Mouse (Mus musculus): Measurements from ENCODE around the gene Slc7a8. TPM values are rescaled to one million over a fixed set of nuclear protein-coding genes. Genes with fewer than 3 reads are reported as not detected.
A peak's percentile ranks its signal among the peaks of the same experiment; 100 is the strongest.

The Slc7a8 gene
- polyA plus RNA-seq, 1 experiment: 14.6 TPM

DNA sequence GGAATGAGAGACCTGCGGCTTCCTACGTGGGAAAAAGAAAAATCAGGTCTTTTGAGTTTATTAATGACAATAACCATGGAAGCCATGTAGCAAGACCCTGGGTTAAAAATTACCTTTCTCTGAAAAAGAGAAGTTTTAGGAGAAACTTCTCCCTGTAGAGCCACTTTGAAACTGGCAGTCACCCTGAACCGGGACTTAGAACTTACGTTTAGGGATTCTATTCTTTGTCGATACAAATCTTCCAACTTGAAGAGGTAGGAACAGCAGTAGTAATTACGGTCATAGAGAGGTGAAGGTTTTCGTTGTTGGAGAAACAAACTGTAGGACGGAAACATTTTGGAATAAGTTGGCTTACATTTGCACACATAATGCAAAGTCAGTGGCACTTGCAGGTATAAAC, 94.5 kb downstream of the Slc7a8 start:
- TF ChIP-seq CTCF (IDR thresholded peaks at IDR 0.05; ENCODE audit: borderline replicate concordance, extremely low read depth, insufficient read depth, insufficient read length) (no peak), POLR2A (IDR thresholded peaks at IDR 0.05; ENCODE audit: borderline replicate concordance, extremely low read depth, insufficient read depth, insufficient read length, poor library complexity, severe bottlenecking) (no peak)
- DNase-seq (ENCODE audit: low read depth): peak; percentile 23

DNA sequence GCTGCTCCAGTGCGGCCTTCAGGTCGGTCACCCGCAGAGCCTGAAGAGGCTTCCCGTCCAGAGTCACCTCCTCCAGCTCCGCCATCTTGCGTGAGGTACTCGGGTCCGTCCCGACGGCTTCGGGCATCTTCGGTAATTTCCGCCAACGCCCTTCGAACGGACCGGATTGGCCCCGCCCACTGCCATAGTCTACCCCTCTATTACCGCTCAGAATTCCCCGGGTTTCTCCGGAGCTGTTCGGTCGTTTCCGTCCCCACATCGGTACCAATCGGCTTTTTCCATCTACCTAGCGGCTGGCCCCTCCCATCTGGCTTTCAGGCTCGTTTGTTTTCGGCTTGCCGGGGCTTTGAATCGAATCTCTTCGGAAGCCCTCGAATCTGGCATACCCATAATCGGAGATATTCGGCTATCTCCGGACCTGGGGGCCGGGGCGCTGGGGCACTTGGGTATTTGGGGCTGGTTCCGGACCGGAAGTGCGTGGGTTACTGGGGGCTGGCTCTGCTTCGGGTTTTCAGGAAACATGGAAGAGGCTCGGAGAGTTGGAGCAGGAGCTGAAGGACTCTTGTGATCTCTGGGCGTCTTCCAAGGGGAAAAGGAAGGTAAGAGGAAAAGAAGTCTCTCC, 95.1 kb downstream of the Slc7a8 start, which contains the start of gene Acin1:
Acin1 (minus strand) TSS at position 410 of the 622 bp plus-strand sequence.
- no peak for TF ChIP-seq CTCF (IDR thresholded peaks at IDR 0.05; ENCODE audit: borderline replicate concordance, extremely low read depth, insufficient read depth, insufficient read length)
- TF ChIP-seq POLR2A (IDR thresholded peaks at IDR 0.05; ENCODE audit: borderline replicate concordance, extremely low read depth, insufficient read depth, insufficient read length, poor library complexity, severe bottlenecking): peak; percentile 84; the same call in 1 of the 2 replicates
- DNase-seq (ENCODE audit: low read depth): peak; percentile 100

DNA sequence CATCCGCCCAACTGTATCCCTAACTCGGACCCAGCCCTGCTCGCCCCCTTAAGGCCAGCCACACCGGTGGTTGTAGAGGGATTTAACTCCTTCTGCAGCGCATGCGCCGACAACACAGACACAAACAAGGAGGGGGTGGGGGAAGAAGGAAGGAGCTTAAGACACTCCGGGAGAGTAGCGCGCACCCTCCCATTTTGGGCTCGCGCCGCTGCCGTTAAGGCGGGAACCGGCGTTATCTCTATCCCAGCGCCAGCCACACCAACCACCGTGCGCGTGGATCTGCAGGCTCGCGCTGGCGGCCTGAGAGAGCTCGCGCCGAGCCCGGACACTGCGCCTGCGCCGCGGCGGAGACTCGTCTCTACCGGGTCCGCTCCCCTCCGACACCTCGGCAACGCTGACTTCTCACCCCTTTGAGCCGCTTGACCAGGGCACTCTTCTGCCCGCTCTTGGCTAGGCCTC, 95.7 kb downstream of the Slc7a8 start, which contains the start of gene 1700123O20Rik:
1700123O20Rik (plus strand) TSS at position 154 of the 459 bp plus-strand sequence.
- TF ChIP-seq POLR2A (IDR thresholded peaks at IDR 0.05; ENCODE audit: borderline replicate concordance, extremely low read depth, insufficient read depth, insufficient read length, poor library complexity, severe bottlenecking) (no peak; the same call in 1 of the 2 replicates), CTCF (IDR thresholded peaks at IDR 0.05; ENCODE audit: borderline replicate concordance, extremely low read depth, insufficient read depth, insufficient read length) (peak; percentile 49; the same call in 1 of the 2 replicates)
- peak; percentile 97 for DNase-seq (ENCODE audit: low read depth)

DNA sequence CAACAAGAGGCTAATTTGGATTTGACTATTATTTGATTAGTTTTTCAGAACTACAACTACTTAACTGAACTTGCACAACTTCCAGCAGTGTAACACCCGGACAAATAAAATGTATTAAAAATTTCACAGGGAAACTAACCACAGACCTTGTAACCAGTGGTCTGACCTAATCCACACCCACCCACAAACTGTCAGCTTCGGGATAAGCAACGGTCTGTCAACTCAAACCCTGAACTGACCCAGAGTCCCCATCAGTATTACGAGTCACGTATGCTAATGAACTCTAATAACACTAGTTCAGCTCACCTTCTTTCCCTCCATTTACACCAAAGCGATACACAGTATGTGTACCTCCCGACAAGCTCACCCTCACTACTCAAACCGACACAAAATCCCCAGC, 96.3 kb downstream of the Slc7a8 start:
- no peak for TF ChIP-seq CTCF (IDR thresholded peaks at IDR 0.05; ENCODE audit: borderline replicate concordance, extremely low read depth, insufficient read depth, insufficient read length)
- TF ChIP-seq POLR2A (IDR thresholded peaks at IDR 0.05; ENCODE audit: borderline replicate concordance, extremely low read depth, insufficient read depth, insufficient read length, poor library complexity, severe bottlenecking): no peak
- no peak for DNase-seq (ENCODE audit: low read depth)

DNA sequence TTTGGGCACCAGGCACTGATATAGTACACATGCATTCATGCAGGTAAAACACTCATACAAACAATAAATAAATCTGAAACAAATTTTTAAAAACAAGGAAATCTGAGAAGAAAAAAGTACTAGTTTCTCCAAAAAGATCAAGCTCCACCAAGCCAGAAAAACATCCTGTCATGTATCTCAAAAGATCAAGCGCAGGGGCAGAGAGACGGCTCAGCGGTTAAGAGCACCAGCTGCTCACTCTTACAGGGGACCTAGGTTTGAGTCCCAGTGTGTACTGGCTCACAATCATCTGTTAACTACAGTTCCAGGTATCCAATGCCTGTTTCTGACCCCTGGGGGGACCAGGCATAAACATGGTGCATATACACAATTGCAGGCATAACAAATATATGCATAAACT, 99.3 kb downstream of the Slc7a8 start:
- DNase-seq (ENCODE audit: low read depth): no peak

DNA sequence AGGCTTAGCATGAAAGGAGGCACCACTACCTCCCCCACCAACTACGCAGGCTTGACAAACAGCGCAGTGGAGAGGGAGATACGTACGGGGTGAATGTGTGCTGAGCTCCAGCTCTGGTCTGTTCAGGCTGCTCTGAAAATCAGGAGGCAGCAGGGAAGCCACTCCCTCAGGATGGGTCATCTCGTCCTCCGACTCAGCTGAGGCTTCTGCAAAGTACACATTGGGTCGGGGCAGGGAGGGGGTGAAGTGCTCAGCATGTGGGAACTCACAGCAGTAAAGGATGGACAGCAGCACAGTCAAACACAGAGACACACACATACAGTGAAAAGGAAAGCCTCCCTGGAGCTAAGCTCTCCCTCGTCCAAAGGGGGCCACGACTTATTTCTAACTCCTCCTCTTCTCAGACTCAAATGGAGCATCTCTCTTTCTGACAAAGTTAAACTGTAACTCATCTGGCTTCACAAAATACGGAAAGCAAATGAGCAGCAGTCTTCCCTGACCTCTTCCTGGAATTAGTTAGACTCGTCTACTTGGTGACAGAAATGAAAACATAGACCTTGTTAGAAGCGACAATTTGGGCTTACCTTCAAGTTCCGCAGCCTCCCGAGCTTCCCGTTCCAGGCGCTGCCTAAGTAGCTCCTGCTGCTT, 103.0 kb downstream of the Slc7a8 start:
- no peak for DNase-seq (ENCODE audit: low read depth)

More for the DNA sequence above, 99.3 kb downstream of the Slc7a8 start:
- TF ChIP-seq CTCF (IDR thresholded peaks at IDR 0.05; ENCODE audit: borderline replicate concordance, extremely low read depth, insufficient read depth, insufficient read length) (no peak), POLR2A (IDR thresholded peaks at IDR 0.05; ENCODE audit: borderline replicate concordance, extremely low read depth, insufficient read depth, insufficient read length, poor library complexity, severe bottlenecking) (no peak)

DNA sequence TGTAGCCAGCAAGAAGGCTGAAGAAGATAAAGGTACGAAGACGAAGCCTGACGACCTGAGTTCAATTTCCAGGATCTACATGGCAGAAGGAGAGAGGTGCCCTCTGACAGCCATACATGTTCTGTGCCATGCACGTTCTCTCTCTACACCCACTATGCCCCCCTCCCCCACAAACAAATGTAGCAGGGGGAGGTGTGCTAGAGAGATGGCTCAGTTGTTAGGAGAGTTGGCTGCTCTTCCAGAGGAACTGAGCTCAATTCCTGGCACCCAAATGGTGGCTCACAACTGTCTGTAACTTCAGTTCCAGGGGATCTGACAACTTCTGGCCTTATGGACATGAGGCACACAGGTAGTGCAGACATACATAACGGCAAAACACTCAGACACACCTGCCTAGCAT, 105.5 kb downstream of the Slc7a8 start:
- TF ChIP-seq CTCF (IDR thresholded peaks at IDR 0.05; ENCODE audit: borderline replicate concordance, extremely low read depth, insufficient read depth, insufficient read length) (no peak), POLR2A (IDR thresholded peaks at IDR 0.05; ENCODE audit: borderline replicate concordance, extremely low read depth, insufficient read depth, insufficient read length, poor library complexity, severe bottlenecking) (no peak)
- no peak for DNase-seq (ENCODE audit: low read depth)

More for the DNA sequence above, 103.0 kb downstream of the Slc7a8 start:
- TF ChIP-seq CTCF (IDR thresholded peaks at IDR 0.05; ENCODE audit: borderline replicate concordance, extremely low read depth, insufficient read depth, insufficient read length) (no peak), POLR2A (IDR thresholded peaks at IDR 0.05; ENCODE audit: borderline replicate concordance, extremely low read depth, insufficient read depth, insufficient read length, poor library complexity, severe bottlenecking) (no peak)

DNA sequence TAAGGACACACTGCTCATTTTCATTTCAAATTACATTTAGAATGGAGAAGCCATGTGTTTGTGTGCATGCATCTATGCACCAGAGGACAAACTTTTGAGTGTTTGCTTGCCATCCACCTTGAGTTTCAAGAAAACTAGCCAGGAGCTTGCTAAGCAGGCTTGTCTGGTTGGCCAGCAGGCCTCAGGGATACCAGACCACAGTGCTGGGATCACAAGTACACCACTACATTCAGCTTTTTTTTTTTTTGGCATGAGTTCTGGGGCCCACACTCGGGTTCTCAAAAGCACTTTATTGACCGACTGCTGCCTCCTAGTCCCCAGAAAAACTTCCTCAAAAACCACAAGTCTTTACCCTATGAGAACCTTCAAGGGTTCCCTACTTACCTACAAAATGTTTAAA, 107.4 kb downstream of the Slc7a8 start:
- no peak for TF ChIP-seq POLR2A (IDR thresholded peaks at IDR 0.05; ENCODE audit: borderline replicate concordance, extremely low read depth, insufficient read depth, insufficient read length, poor library complexity, severe bottlenecking)
- TF ChIP-seq CTCF (IDR thresholded peaks at IDR 0.05; ENCODE audit: borderline replicate concordance, extremely low read depth, insufficient read depth, insufficient read length): no peak
- no peak for DNase-seq (ENCODE audit: low read depth)

Other genes with a start within 250 kb of the Slc7a8 start
- 15.5 and 18.8 TPM in 2 replicates for gene Haus4, start 227.3 kb downstream of the Slc7a8 start, polyA plus RNA-seq (2012; rRNA removed)
- gene Ajuba, start 204.4 kb downstream of the Slc7a8 start, polyA plus RNA-seq (2012; rRNA removed): 17.6 and 17.9 TPM in 2 replicates
- gene 4931414P19Rik, start 176.0 kb downstream of the Slc7a8 start, polyA plus RNA-seq (2012; rRNA removed): 12.8 and 14.5 TPM in 2 replicates
- gene Psmb5, start 163.9 kb downstream of the Slc7a8 start, polyA plus RNA-seq (2012; rRNA removed): 257 and 335 TPM in 2 replicates
- gene Psmb11, start 160.5 kb downstream of the Slc7a8 start, polyA plus RNA-seq (2012; rRNA removed): 0.07 TPM in 1 of 2 replicates, not detected in the other
- gene Gm17606, start 141.0 kb downstream of the Slc7a8 start, polyA plus RNA-seq (2012; rRNA removed): not detected in 2 replicates
- 73.5 and 75.5 TPM in 2 replicates for gene Cdh24, start 140.6 kb downstream of the Slc7a8 start, polyA plus RNA-seq (2012; rRNA removed)
- gene 1700123O20Rik, start 95.7 kb downstream of the Slc7a8 start, polyA plus RNA-seq (2012; rRNA removed): 64.6 and 76.7 TPM in 2 replicates
- gene Acin1, start 95.0 kb downstream of the Slc7a8 start, polyA plus RNA-seq (2012; rRNA removed): 248 and 332 TPM in 2 replicates
- 0.05 and 0.14 TPM in 2 replicates for gene Gm29776, start 83.1 kb downstream of the Slc7a8 start, polyA plus RNA-seq (2012; rRNA removed)
- gene Cebpe, start 69.8 kb downstream of the Slc7a8 start, polyA plus RNA-seq (2012; rRNA removed): 0.09 and 0.27 TPM in 2 replicates
- gene Rnf212b, start 32.2 kb upstream of the Slc7a8 start, polyA plus RNA-seq (2012; rRNA removed): 0.06 TPM in 1 of 2 replicates, not detected in the other
- gene Homez, start 89.0 kb upstream of the Slc7a8 start, polyA plus RNA-seq (2012; rRNA removed): 7.4 and 11.4 TPM in 2 replicates
- gene Ppp1r3e, start 95.6 kb upstream of the Slc7a8 start, polyA plus RNA-seq (2012; rRNA removed): 13.7 and 21.9 TPM in 2 replicates
- 39.5 and 47.2 TPM in 2 replicates for gene Bcl2l2, start 101.4 kb upstream of the Slc7a8 start, polyA plus RNA-seq (2012; rRNA removed)
- gene Gm20521, start 101.5 kb upstream of the Slc7a8 start, polyA plus RNA-seq (2012; rRNA removed): 0.12 and 1.3 TPM in 2 replicates
- 517 and 822 TPM in 2 replicates for gene Pabpn1, start 110.6 kb upstream of the Slc7a8 start, polyA plus RNA-seq (2012; rRNA removed)
- 466 and 718 TPM in 2 replicates for gene Slc22a17, start 131.2 kb upstream of the Slc7a8 start, polyA plus RNA-seq (2012; rRNA removed)
- 30.9 and 35.3 TPM in 2 replicates for gene Efs, start 144.2 kb upstream of the Slc7a8 start, polyA plus RNA-seq (2012; rRNA removed)
- 0.27 and 0.57 TPM in 2 replicates for gene Il25, start 150.7 kb upstream of the Slc7a8 start, polyA plus RNA-seq (2012; rRNA removed)
- gene Cmtm5, start 154.3 kb upstream of the Slc7a8 start, polyA plus RNA-seq (2012; rRNA removed): 3.8 and 6.1 TPM in 2 replicates
- 0.05 and 0.18 TPM in 2 replicates for gene Myh6, start 185.0 kb upstream of the Slc7a8 start, polyA plus RNA-seq (2012; rRNA removed)
- gene Gm17428, start 195.0 kb upstream of the Slc7a8 start, polyA plus RNA-seq (2012; rRNA removed): not detected in 2 replicates
- gene Myh7, start 212.7 kb upstream of the Slc7a8 start, polyA plus RNA-seq (2012; rRNA removed): 5.0 and 7.1 TPM in 2 replicates
- gene Ngdn, start 233.5 kb upstream of the Slc7a8 start, polyA plus RNA-seq (2012; rRNA removed): 44.4 and 44.8 TPM in 2 replicates

Measured in brain, embryonic 14.5 days (tissue).